Mouse (Mus musculus): ENCODE data around the gene Haspin. TPM values are rescaled to one million over a fixed set of nuclear protein-coding genes. Genes with fewer than 3 reads are reported as not detected.
A peak's percentile ranks its signal among the peaks of the same experiment; 100 is the strongest.
"Not testable (repeated sequence)": the region's sequence is repeated elsewhere in the genome, so short reads cannot be mapped to it uniquely, and the experiment has no call there.

Gene Haspin
- total RNA-seq, 2 experiments from 2014 or later, result 14.9 to 19.2 TPM

DNA sequence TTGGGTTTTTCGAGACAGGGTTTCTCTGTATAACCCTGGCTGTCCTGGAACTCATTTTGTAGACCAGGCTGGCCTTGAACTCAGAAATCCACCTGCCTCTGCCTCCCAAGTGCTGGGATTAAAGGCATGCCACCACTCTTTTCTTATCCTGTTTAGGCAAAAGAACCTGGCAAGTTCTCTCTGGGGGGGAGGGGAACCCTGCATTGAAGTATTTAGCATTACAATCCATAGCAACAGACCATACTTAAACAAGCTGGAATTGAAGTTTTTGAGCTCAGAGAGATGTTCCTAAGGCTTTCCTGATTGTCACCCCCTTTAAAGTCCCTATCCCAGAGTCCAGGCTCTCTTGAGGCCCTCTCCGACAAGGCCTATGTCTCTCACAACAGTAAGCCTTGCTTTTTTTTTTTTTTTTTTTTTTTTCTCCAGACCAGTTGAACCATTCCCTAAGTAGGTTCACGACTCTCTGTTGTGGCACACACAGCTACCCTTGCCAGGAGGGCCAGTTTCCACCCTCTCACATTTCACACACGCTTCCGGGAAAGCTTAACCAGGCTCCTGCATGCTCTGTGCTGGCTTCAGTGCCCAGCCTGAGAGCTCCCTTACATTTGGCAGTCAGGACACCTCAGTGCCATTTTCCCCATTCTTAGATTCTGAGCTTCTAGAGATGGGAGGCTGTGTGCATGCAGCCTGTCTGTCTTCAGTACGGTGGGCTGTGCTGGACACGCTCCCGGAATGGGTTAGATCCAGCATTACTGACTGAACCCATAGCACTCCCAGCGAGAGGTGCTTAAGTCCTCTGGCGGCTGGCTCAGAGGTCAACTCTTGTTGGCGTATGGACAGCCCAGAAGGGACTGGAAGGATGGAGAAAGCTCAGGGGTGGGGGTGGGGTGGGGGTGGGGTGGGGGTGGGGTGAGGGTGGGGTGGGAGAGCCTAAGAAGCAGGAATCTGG lies 8.2 kb upstream of the Haspin start:
- no peak for ATAC-seq (ENCODE audit: poor library complexity, severe bottlenecking)

DNA sequence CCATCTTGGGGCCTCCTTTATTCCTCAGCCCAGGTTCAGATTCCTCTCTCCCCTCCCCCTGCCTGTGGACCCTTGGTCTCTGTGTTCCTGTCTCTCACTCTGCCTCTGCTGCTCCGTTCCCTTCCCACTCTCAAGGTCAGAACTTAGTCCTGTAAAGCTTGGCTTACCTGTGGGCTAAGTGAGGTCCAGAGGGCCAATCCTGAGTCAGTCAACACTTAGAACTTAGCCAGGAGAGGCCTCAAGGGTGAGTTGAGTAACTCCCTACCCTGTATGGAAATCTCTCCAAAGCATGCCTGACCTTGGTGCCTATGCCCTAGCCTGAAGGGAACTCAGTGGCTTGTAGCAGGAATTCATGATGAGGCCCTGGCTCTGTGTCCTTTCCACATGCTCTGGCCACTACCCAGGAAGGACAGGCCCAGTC lies 6.2 kb upstream of the Haspin start:
- ATAC-seq (ENCODE audit: poor library complexity, severe bottlenecking), result no peak

DNA sequence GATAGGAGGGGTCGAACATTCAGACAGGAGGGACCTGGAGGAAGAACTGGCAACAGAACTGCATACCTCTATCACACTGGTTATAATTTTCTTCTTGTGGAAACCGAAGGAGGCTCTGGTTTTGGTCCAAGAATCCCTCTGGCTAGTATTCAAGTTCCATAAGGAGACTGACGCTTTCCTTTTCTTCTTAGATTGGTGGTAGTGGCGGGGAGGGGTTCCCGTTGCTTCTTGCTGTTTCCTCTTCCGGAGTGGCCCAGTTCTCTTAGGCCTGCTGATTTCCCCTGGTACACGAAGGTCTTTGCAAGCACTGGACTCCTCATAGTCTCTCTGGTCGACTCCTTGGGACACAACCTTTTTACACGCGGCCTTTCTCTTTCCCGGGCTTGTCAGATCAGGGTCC lies 978 bp downstream of the Haspin start:
- peak; percentile 30; the same call in 1 of the 2 replicates for ATAC-seq (ENCODE audit: poor library complexity, severe bottlenecking)

DNA sequence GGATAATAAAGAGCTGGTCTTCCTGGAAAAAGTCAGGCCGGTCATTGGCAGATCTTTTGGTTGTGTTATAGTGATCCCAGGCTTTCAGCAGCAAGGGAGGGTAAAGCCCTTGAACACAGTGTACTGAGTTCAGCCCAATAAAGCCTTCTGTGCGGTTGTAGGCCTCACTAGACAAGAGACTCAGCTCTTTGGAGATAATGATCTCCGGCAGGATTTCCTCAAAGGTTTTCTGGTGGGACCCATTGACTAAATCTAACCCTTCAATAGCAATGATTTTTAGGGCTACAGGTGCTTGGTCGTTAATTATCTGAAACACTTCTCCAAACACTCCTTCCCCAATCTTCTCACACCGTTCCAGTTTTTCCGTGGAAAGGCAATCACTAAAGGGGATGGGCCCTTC lies 1.5 kb downstream of the Haspin start:
- no peak for ATAC-seq (ENCODE audit: poor library complexity, severe bottlenecking)

DNA sequence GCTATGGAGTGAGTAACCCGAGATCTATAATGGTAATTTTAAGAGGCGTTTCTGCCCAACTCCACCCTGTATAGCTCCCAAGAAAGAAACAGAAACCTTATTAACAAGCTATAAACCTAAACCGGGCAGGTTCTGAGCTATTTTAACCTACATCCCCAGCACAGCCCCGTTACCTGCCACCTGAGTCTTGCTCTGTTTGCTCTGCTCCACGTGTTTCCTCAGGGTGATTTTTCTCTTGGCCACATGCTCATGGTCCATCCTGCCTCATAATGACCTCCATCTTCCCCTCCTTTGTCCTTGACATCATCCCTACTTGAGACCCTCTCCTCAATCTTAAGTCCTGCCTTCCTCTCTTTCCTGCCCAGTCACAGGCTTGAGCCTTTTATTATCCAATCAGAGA lies 3.9 kb downstream of the Haspin start:
- ATAC-seq (ENCODE audit: poor library complexity, severe bottlenecking), result no peak

DNA sequence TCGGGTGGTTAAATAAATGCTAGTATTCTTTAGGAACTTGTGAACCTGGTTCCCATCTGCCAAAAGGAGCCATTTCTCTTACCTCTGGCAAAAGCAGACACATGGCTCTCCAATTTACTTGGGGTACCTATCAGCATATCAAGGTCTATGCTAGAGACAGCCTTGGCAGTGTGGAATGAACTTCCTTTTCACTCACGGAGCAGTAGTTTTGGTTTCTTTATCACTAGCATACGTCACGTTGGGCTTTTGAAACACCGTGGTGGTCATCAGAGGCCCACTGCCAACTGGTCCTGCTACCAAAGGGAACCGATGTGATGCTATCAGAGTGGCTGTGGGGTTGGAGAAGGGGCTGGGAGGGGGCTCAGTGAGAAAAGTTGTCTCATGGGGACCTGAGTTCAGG lies 5.1 kb downstream of the Haspin start:
- ATAC-seq (ENCODE audit: poor library complexity, severe bottlenecking), result peak; percentile 46

DNA sequence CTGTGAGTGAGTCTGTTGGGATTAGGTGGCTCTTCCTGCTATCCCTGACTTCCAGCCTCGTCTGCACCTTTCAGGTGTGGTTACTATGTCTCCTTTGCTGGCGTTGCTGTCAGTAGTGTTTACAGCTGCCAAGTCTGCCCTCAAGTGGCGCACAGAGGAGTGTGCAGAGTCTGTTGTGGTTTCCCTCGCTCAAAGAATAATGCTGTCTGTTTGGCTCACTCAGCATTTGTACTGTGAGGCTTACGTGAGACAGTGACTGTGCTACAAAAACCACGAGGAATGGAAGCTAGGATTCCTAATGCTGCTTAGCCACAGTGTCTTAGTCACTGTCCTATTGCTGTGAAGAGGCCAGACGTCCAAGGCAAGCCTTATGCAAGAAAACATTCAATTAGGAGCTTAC lies 7.1 kb downstream of the Haspin start:
- peak; percentile 59 for ATAC-seq (ENCODE audit: poor library complexity, severe bottlenecking)

DNA sequence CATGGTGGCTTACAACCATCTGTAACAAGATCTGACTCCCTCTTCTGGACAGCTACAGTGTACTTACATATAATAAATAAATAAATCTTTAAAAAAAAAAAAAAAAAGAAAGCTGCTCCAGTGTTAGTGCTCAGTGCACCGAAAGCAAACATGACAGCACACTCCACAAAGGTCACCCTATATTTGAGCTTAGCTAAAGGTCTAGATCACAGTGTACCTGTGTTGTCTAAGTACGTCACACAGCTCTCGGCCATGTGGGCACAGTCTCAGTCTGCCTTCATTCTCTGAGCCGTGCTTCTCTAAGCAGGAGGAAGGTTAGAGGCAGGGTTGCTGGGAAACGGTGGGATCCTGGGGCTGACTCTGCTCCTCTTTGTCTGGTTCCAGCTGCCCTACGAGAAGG lies 11.6 kb downstream of the Haspin start:
- no peak for ATAC-seq (ENCODE audit: poor library complexity, severe bottlenecking)

DNA sequence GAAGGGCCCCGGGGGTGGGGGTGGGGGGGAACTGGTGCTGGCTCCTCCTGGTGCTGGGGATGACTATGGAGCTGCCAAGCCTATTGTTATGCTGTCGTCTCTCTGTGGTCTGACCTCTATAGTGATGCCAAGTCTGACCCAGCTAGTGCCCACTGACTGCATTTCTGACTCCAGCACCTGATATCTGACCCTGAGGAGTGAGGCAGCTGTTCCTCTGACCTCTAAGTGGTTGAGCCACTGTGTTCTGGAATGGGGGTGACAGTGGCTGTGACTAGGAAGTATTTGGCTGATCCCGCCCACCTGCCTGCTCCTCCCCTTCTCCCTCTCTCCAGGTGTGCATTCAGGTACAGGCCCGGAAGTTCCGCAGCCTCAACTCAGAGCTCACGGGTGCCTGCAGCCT lies 26.7 kb downstream of the Haspin start:
- no peak for ATAC-seq (ENCODE audit: poor library complexity, severe bottlenecking)

DNA sequence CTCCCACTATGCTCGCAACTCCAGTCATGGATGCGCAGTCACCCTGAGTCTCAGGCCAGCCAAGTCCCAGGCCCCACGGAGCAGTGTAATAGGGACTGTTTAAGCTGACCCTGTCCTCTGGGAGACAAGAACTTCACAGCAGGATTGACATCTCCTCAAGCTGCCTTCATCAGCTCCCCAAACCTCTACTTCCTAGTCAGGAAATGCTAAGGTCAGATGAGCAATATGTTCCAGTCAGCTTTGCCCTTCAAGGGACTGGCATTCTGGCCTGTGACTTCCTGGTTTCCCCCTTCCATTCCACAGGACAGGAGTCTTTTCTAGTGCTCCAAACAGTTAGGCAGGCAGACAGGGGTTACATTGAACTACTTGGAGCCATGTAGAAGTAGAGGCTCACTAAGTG lies 28.2 kb downstream of the Haspin start:
- ATAC-seq (ENCODE audit: poor library complexity, severe bottlenecking), result no peak

DNA sequence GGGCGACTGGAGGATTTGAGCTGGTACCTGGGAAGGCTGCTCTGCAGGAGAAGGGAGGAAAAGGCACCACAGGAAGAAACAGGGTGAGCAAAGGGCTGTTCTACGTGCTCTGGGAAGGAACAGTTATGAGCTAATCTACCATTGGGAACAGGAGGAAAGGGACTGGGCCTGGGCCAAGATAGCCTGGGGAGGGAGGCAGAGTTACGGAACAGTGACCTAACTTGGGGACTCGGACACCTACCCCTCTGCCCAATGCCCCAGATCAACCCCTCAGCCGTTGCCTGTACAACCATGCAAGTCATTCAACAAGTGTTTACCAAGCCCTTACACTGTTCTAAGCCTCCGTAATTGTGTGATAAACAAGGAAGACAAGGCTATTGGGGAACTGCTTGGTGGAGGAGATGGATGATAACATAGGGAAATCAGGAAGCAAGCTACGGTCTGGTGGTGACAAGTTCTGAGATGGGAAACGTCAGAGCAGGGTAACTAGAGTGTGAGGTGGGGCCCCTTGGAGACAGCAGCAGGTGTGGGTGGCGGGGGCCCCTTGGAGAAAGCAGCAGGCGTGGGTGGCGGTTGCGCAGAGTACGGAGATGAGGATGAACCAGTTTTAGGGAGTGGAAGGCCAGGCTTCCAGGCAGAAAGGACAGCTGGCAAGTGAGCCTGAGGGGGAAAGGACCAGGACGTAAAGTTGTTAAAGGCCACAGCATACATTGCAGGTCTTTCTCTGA lies 29.0 kb downstream of the Haspin start:
- ATAC-seq (ENCODE audit: poor library complexity, severe bottlenecking), result no peak

DNA sequence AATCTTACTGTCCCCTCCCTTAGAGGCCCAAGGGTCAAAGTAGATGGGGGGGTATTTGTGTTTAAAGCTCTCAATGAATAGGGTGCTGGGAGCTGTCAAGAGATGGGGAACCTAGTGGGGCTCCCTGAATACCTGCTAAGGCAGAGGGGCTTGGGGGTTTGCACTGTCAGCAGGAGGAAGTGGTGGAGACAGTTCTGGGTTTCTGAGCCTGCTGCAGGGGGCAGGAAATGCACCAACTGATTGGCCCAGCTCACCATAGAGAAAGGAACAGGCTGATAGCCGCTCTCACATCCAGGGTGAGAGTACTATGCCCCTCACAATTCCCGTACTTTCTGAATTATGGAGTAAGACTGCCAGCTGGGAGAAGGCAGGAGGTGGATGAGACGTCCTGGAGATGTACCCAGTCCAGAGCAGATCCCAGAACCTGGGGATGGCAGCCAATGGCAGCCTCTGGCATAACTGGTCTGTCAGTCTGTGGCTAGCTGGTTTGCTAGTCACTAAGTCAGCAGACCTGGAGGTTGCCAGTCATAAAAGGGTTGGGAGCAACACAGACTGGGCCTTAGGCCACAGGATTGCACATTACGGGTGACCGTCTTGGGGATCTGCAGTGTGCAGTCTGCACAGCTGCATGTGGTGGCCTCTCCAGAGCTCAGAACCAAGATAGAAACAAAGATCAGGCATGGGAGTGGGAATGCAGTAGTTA lies 29.7 kb downstream of the Haspin start:
- ATAC-seq (ENCODE audit: poor library complexity, severe bottlenecking), result peak; percentile 80

DNA sequence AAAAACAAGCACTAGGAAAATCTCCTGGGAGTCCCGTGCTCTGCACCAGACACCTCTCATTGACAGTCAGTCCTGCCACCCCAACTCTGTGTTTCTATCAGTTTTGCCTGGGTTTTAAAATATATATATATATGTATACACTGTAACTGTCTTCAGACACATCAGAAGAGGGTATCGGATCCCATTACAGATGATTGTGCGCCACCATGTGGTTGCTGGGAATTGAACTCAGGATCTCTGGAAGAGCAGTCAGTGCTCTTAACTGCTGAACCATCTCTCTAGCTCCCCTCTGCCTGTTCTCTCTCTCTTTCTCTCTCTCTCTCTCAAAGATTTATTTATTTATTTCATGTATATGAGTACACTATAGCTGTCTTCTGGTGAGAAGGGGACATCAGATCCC lies 30.7 kb downstream of the Haspin start:
- ATAC-seq (ENCODE audit: poor library complexity, severe bottlenecking), result not testable (repeated sequence)

DNA sequence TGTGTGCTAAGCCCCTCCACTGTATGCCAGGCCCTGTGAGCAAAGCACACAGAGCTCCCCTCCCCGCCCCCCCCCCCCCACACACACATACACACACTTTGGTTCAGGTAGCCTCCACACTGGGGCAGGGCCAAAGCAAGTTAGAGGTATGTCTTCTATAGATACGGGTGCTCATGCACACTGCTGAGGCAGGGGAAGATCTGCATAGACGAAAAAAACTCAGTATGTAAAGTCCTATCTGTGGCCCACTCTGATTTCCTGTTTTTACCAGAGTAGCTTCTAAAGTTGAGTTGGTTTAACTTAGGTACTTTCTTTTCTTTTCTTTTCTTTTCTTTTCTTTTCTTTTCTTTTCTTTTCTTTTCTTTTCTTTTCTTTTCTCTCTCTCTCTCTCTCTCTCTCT lies 32.8 kb downstream of the Haspin start:
- ATAC-seq (ENCODE audit: poor library complexity, severe bottlenecking), result no peak

DNA sequence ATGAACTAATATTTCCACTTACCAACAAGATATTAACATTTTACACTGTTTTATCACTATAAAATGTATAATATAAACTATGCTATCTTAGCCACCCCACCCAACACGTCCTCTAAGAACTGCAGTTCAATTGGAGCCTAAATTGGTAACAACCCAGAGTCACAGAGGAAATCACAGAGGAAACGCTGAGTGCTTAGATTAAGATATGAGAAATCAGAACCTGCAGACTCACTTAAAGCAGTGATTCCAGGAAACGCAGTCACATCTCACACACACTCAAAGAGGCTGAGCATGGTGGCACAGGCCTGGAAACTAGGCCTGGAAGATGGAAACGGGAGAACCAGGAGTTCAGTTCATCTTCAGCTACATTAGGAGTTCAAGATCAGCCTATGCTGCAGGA lies 36.8 kb downstream of the Haspin start:
- ATAC-seq (ENCODE audit: poor library complexity, severe bottlenecking), result no peak

DNA sequence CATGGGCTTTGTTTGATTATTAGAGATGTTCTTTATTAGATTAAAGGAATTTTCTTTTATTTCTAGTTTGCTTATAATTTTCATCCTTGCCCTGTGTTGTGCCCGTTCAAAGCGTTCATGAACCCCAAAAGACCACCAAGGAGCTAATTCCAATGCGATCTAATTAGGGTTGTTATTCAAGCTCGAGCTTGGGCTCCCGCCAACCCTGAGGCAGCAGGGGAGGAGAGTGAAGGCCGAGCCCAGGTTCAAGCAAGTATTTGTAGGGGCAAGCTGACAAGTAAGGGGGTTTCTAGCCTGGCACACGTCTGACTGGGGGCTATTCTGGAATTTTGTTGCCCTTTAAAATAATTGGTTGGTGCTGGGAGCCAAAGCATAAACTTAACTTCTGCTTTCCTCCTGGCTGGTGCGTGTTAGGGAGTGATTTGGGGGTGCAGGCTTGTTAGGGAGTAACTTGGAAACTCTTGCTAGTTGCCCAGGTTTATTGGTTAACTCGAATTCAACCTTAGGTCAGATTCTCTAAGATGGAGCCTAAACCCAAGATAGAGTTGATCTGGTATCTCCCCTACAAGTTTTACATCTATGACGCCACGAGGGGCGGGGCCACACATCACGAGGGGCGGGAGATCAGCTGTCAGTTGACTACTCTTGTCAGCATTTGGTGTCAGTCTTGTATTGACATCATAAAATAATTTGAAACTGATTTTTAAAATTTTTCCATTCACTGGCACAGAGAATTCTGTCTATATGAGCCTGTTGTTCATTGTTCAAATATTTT lies 37.9 kb downstream of the Haspin start:
- ATAC-seq (ENCODE audit: poor library complexity, severe bottlenecking), result no peak

DNA sequence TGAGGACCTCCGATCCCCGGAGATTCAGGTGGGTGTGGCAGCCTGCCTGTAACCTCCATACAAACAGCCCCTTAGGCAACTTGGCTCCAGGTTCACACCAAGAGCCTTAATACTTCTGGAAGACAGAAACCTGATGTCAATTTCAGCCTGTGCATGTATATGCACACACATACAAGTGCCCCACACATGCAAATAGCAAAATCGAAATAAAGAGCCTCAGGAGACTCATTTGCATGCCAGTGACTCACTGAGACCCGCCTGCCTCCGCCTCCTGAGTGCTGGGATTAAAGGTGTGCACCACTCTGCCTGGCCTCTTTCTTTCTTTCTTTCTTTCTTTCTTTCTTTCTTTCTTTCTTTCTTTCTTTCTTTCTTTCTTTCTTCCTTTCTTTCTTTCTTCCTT lies 39.2 kb downstream of the Haspin start:
- ATAC-seq (ENCODE audit: poor library complexity, severe bottlenecking), result no peak

DNA sequence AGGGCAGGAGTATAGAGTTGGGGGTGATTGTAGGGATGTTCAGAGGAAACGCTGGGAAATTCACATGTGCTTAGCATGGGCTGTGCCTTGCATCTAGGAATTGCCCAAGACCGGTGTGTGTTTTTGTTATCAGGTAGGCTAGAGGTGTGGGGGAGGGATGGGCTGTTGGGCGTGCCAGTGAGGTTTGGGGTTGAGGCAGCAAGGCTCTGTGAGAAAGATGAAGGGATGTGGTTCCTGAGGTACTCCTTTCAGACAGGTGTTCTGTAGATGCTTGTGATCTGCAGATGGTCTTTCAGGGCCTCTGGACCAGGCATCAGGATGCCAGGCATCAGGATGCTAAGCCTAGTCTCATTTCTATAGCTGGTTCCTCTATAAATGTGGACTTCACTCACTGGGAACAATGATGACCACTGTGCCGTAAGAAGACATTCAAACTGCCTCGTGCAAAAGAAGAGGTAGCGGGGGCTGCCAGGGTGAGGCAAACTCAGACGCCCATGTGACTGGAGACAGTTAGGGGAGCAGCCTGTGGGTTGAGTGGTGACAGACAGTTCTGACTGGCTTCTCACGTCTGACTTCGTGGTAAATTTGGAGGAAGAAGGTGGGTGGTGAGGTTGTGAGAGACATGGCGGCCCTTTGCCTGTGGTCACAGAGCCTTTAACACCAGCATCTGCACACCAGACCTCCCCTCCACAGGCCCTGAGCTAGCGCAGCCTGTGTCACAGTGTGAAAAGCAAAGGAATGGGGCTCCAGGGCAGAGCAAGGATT lies 43.7 kb downstream of the Haspin start:
- ATAC-seq (ENCODE audit: poor library complexity, severe bottlenecking), result peak; percentile 47

DNA sequence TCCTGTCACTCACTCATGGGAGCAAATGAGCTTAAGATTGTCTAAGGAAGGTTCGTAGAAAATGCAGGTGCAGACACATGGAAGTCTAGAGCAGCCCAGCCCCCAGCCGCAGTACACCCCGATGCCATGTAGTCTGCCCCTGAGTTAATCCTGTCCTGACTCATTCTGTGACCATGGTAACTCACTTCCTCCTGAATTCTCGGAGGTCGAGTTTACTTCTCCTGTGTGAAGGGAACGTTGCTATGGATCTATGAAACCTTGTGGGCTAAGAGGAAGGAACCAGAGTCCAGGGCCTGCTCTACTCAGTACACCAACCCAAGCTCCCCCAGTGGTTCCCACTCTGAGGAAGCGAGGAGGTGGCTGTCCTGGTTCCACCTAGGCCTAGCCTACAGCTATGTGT lies 45.2 kb downstream of the Haspin start:
- ATAC-seq (ENCODE audit: poor library complexity, severe bottlenecking), result peak; percentile 57

DNA sequence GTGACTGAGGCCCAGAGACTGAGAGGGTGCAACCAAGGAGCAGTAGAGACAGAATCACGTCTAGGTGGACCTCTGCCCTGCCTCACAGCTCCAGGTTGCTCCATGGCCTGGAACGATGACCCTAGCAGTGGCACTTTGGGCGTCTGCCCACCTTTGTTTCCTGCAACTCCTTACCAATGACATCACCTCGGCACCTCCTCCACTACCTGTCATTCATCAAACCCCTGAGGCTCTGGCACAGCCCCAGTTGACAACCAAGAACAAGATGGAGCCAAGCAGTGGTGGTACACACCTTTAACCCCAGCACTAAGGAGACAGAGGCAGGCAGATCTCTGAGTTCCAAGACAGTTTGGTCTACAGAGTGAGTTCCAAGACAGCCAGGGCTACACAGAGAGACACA lies 46.0 kb downstream of the Haspin start:
- no peak for ATAC-seq (ENCODE audit: poor library complexity, severe bottlenecking)
